In genomic region chr8:120539381-120539774, GRCm38 (mm10) we compare ENCODE assay signal across 8 mouse cellular contexts. TPM values are rescaled to one million over a fixed set of nuclear protein-coding genes. Genes with fewer than 3 reads are reported as not detected.
DNase-seq lines count a peak whose midpoint lies in the region; ATAC-seq and TF ChIP-seq lines count a peak whose summit lies in the region.

No protein-coding gene starts in this region.

- no peak for TF ChIP-seq POLR2A in bone marrow, adult 2 months (IDR thresholded peaks at IDR 0.05; ENCODE audit: borderline replicate concordance, control insufficient read depth, low read depth, low read length)

- no peaks in the 10 kb centered on the region for H3K36me3 ChIP-seq in heart, embryonic 15.5 days
- peaks cover 21% of the 10 kb centered on the region for H3K36me3 ChIP-seq in liver, embryonic 12.5 days
- no peaks in the 10 kb centered on the region for H3K36me3 ChIP-seq in neural tube, embryonic 12.5 days

- peak; percentile 73 for DNase-seq in cerebellum, adult 9-11 months
- no peak for DNase-seq in cerebellum, postnatal 10 days
- DNase-seq in cerebellum, postnatal 14 days, result no peak

- peak overlapping the region; percentile 70 for H3K4me3 ChIP-seq in bone marrow, adult 2 months (replicated peaks; ENCODE audit: control insufficient read depth, low read depth, low read length)
- H3K4me3 ChIP-seq in heart, embryonic 15.5 days, result peak overlapping the region; percentile 64
- H3K4me3 ChIP-seq in liver, embryonic 12.5 days, result peak overlapping the region; percentile 88
- peak overlapping the region; percentile 64 for H3K4me3 ChIP-seq in neural tube, embryonic 12.5 days

- H3K27me3 ChIP-seq in heart, embryonic 15.5 days, result no peaks in the 10 kb centered on the region
- H3K27me3 ChIP-seq in liver, embryonic 12.5 days (replicated peaks), result no peaks in the 10 kb centered on the region
- H3K27me3 ChIP-seq in neural tube, embryonic 12.5 days (replicated peaks), result no peaks in the 10 kb centered on the region

- peak overlapping the region; percentile 83; the same call in 1 of the 2 replicates for H3K9ac ChIP-seq in heart, embryonic 15.5 days
- peak overlapping the region; percentile 93 for H3K9ac ChIP-seq in liver, embryonic 12.5 days
- H3K9ac ChIP-seq in neural tube, embryonic 12.5 days, result peak overlapping the region; percentile 86

- no peak for ATAC-seq in heart, embryonic 15.5 days (replicated peaks; ENCODE audit: insufficient number of reproducible peaks, insufficient read depth, low FRiP score, low read depth)
- ATAC-seq in liver, embryonic 12.5 days, result no peak
- ATAC-seq in neural tube, embryonic 12.5 days (ENCODE audit: low FRiP score, low read depth), result no peak
- ATAC-seq in frontal cortex, adult (ENCODE audit: low TSS enrichment), result no peak

- 5% methylated on average over 6 of the region's 6 CpGs for WGBS in bone marrow, adult 2 months
- 39% methylated on average over 6 of the region's 6 CpGs for whole genome bisulfite sequencing in heart, embryonic 15.5 days
- 6% methylated on average over 6 of the region's 6 CpGs for WGBS in liver, embryonic 12.5 days (ENCODE audit: insufficient replicate concordance)
- 27% methylated on average over 6 of the region's 6 CpGs for WGBS in neural tube, embryonic 12.5 days

- H3K4me1 ChIP-seq in bone marrow, adult 2 months (ENCODE audit: control insufficient read depth, insufficient read depth, low read length), result peaks cover 11% of the 10 kb centered on the region
- peaks cover 96% of the 10 kb centered on the region for H3K4me1 ChIP-seq in heart, embryonic 15.5 days (replicated peaks)
- H3K4me1 ChIP-seq in liver, embryonic 12.5 days, result peaks cover 92% of the 10 kb centered on the region
- peaks cover 92% of the 10 kb centered on the region for H3K4me1 ChIP-seq in neural tube, embryonic 12.5 days

- no peaks in the 10 kb centered on the region for H3K9me3 ChIP-seq in heart, embryonic 15.5 days (replicated peaks)
- no peaks in the 10 kb centered on the region for H3K9me3 ChIP-seq in liver, embryonic 12.5 days (replicated peaks)
- H3K9me3 ChIP-seq in neural tube, embryonic 12.5 days, result no peaks in the 10 kb centered on the region

- peak overlapping the region; percentile 90 for H3K27ac ChIP-seq in bone marrow, adult 2 months (ENCODE audit: control insufficient read depth, insufficient read depth, low read depth, low read length, poor library complexity)
- peak overlapping the region; percentile 97 for H3K27ac ChIP-seq in heart, embryonic 15.5 days
- peak overlapping the region; percentile 94 for H3K27ac ChIP-seq in liver, embryonic 12.5 days
- peak overlapping the region; percentile 97 for H3K27ac ChIP-seq in neural tube, embryonic 12.5 days

- H3K4me2 ChIP-seq in heart, embryonic 15.5 days, result peak overlapping the region; percentile 99
- peak overlapping the region; percentile 100 for H3K4me2 ChIP-seq in liver, embryonic 12.5 days
- H3K4me2 ChIP-seq in neural tube, embryonic 12.5 days (replicated peaks), result peak overlapping the region; percentile 97

- TF ChIP-seq CTCF in bone marrow, adult 2 months (IDR thresholded peaks at IDR 0.05; ENCODE audit: control insufficient read depth, insufficient read depth, low read length), result no peak

RNA-seq across cellular contexts. Expression of gene Gins2, which starts 49.7 kb away (rescaled TPM):
- polyA plus RNA-seq in bone marrow, adult 2 months (2011; ENCODE audit: insufficient read depth, insufficient read length, low replicate concordance, missing spikeins), result 14.7 and 20.0 TPM in 2 replicates
- polyA plus RNA-seq in heart, embryonic 15.5 days (2015; fragmentation: Nextera tagmentation; extraction: Ambion mirVana), result 43.9 and 56.2 TPM in 2 replicates
- 77.5 and 81.2 TPM in 2 replicates for polyA plus RNA-seq in liver, embryonic 12.5 days (2016; fragmentation: Nextera tagmentation; extraction: Ambion mirVana)
- 53.4 and 54.7 TPM in 2 replicates for polyA plus RNA-seq in neural tube, embryonic 12.5 days (2016; fragmentation: Nextera tagmentation; extraction: Ambion mirVana)
